In genomic region chr2:48948841-48949584, GRCm38 (mm10) we compare ENCODE assay signal across 8 mouse cellular contexts. TPM values are rescaled to one million over a fixed set of nuclear protein-coding genes. Genes with fewer than 3 reads are reported as not detected.
DNase-seq lines count a peak whose midpoint lies in the region; ATAC-seq and TF ChIP-seq lines count a peak whose summit lies in the region.

Mbd5 (plus strand) TSS chr2:48949508.

- TF ChIP-seq POLR2A in heart, adult 2 months (IDR thresholded peaks at IDR 0.05; ENCODE audit: insufficient read depth, low read depth, low read length): peak; percentile 90

- H3K27ac ChIP-seq in embryonic facial prominence, embryonic 14.5 days (replicated peaks; ENCODE audit: low read depth, low read length): peak within 1 kb of the TSS; percentile 94
- H3K27ac ChIP-seq in heart, adult 2 months: peak within 1 kb of the TSS; percentile 91
- H3K27ac ChIP-seq in limb, embryonic 13.5 days: peak within 1 kb of the TSS; percentile 97
- peak within 1 kb of the TSS; percentile 90 for H3K27ac ChIP-seq in midbrain, embryonic 16.5 days (ENCODE audit: low read length)

- TF ChIP-seq CTCF in heart, adult 2 months (IDR thresholded peaks at IDR 0.05): no peak

- no peaks in the 10 kb centered on the region for H3K36me3 ChIP-seq in embryonic facial prominence, embryonic 14.5 days (ENCODE audit: control insufficient read depth, insufficient read depth, low read length)
- peaks cover 4% of the 10 kb centered on the region; the same call in 1 of the 2 replicates for H3K36me3 ChIP-seq in heart, adult 2 months (ENCODE audit: control insufficient read depth, insufficient read depth, low read length)
- H3K36me3 ChIP-seq in limb, embryonic 13.5 days: no peaks in the 10 kb centered on the region
- no peaks in the 10 kb centered on the region for H3K36me3 ChIP-seq in midbrain, embryonic 16.5 days (ENCODE audit: control insufficient read depth, insufficient read depth, low read length)

- H3K4me3 ChIP-seq in embryonic facial prominence, embryonic 14.5 days (ENCODE audit: low read depth, low read length): peak within 1 kb of the TSS; percentile 92
- H3K4me3 ChIP-seq in heart, adult 2 months: peak within 1 kb of the TSS; percentile 97
- H3K4me3 ChIP-seq in limb, embryonic 13.5 days: peak within 1 kb of the TSS; percentile 90
- H3K4me3 ChIP-seq in midbrain, embryonic 16.5 days (ENCODE audit: low read depth, low read length): peak within 1 kb of the TSS; percentile 85

- intact Hi-C loops in heart, adult 2 months (cut with DNase I): loop anchor here (5.0 kb wide), 1 partner anchor 137 kb away; the partner anchor contains the start of gene Acvr2a

- peaks cover 2% of the 10 kb centered on the region for H3K79me2 ChIP-seq in heart, adult 2 months (replicated peaks; ENCODE audit: control insufficient read depth, insufficient read depth, low read length)

- ATAC-seq in embryonic facial prominence, embryonic 14.5 days (ENCODE audit: low read depth): peak; percentile 100
- peak; percentile 99 for ATAC-seq in limb, embryonic 13.5 days (ENCODE audit: low FRiP score, low read depth)
- ATAC-seq in midbrain, embryonic 16.5 days: peak; percentile 98

- peak; percentile 100 for DNase-seq in 3T3-L1 (ENCODE audit: low read depth, low spot score)
- DNase-seq in adrenal gland, postnatal 4 days (ENCODE audit: low spot score in 2 of 2): peak; percentile 96 to 98
- peak; percentile 100 for DNase-seq in embryonic facial prominence, embryonic 14.5 days (ENCODE audit: low spot score)
- peak; percentile 99 for DNase-seq in heart, adult 2 months
- peak; percentile 99 for DNase-seq in kidney, adult 8-10 months
- peak; percentile 98 to 100 for DNase-seq in spleen, postnatal 10 days (ENCODE audit: low spot score in 2 of 2)

- H3K4me2 ChIP-seq in embryonic facial prominence, embryonic 14.5 days (ENCODE audit: low read depth, low read length): peak within 1 kb of the TSS; percentile 74
- peak within 1 kb of the TSS; percentile 75 for H3K4me2 ChIP-seq in limb, embryonic 13.5 days (replicated peaks)
- peak within 1 kb of the TSS; percentile 79 for H3K4me2 ChIP-seq in midbrain, embryonic 16.5 days (ENCODE audit: low read length)

- peaks cover 12% of the 10 kb centered on the region for H3K4me1 ChIP-seq in embryonic facial prominence, embryonic 14.5 days (ENCODE audit: control insufficient read depth, insufficient read depth, low read length)
- no peaks in the 10 kb centered on the region; the same call in 1 of the 2 replicates for H3K4me1 ChIP-seq in heart, adult 2 months (ENCODE audit: control insufficient read depth, insufficient read depth, low read length)
- peaks cover 10% of the 10 kb centered on the region for H3K4me1 ChIP-seq in limb, embryonic 13.5 days
- H3K4me1 ChIP-seq in midbrain, embryonic 16.5 days (ENCODE audit: control insufficient read depth, insufficient read depth, low read length): peaks cover 21% of the 10 kb centered on the region

- peak within 1 kb of the TSS; percentile 92 for H3K9ac ChIP-seq in embryonic facial prominence, embryonic 14.5 days (ENCODE audit: low read depth, low read length)
- peak within 1 kb of the TSS; percentile 87 for H3K9ac ChIP-seq in heart, adult 2 months (ENCODE audit: low read depth, low read length)
- peak within 1 kb of the TSS; percentile 95 for H3K9ac ChIP-seq in limb, embryonic 13.5 days
- H3K9ac ChIP-seq in midbrain, embryonic 16.5 days (ENCODE audit: low read depth, low read length): peak within 1 kb of the TSS; percentile 96

- peak; percentile 45; the same call in 1 of the 2 replicates for TF ChIP-seq EP300 in heart, adult 2 months (IDR thresholded peaks at IDR 0.05; ENCODE audit: insufficient read depth, low read depth, low read length)

- no peaks in the 10 kb centered on the region for H3K9me3 ChIP-seq in embryonic facial prominence, embryonic 14.5 days (ENCODE audit: control insufficient read depth, low read length)
- H3K9me3 ChIP-seq in limb, embryonic 13.5 days: no peaks in the 10 kb centered on the region
- H3K9me3 ChIP-seq in midbrain, embryonic 16.5 days (replicated peaks; ENCODE audit: control insufficient read depth, low read length, poor library complexity, severe bottlenecking): no peaks in the 10 kb centered on the region

- no peaks in the 10 kb centered on the region for H3K27me3 ChIP-seq in embryonic facial prominence, embryonic 14.5 days (replicated peaks; ENCODE audit: control insufficient read depth, insufficient read depth, low read length)
- no peaks in the 10 kb centered on the region for H3K27me3 ChIP-seq in heart, adult 2 months (ENCODE audit: control insufficient read depth, insufficient read depth, low read length)
- H3K27me3 ChIP-seq in limb, embryonic 13.5 days: no peaks in the 10 kb centered on the region
- H3K27me3 ChIP-seq in midbrain, embryonic 16.5 days (ENCODE audit: control insufficient read depth, insufficient read depth, low read depth, low read length): no peaks in the 10 kb centered on the region

- WGBS in embryonic facial prominence, embryonic 14.5 days: 1% methylated on average over 27 of the region's 49 CpGs
- under 1% methylated on average over 49 of the region's 49 CpGs for WGBS in heart, adult 2 months
- under 1% methylated on average over 47 of the region's 49 CpGs for WGBS in limb, embryonic 13.5 days
- WGBS in midbrain, embryonic 16.5 days: under 1% methylated on average over 47 of the region's 49 CpGs

RNA-seq across cellular contexts. Expression of gene Mbd5, which starts in this region (rescaled TPM):
- 10 to 100 TPM; 59.8 to 60.9 TPM for total RNA-seq in adrenal gland, postnatal 4 days (2021)
- polyA plus RNA-seq in embryonic facial prominence, embryonic 14.5 days (2014; fragmentation: Nextera tagmentation; extraction: Ambion mirVana): 21.0 and 23.5 TPM in 2 replicates
- total RNA-seq in heart, adult 2 months (2021): 10 to 100 TPM; 29.1 to 35.3 TPM
- 6.0 and 11.3 TPM in 2 replicates for polyA plus RNA-seq in heart, adult 2 months (2012; rRNA removed)
- 27.7 and 30.9 TPM in 2 replicates for polyA plus RNA-seq in limb, embryonic 13.5 days (2015; fragmentation: Nextera tagmentation; extraction: Ambion mirVana)
- polyA plus RNA-seq in midbrain, embryonic 16.5 days (2015; fragmentation: Nextera tagmentation; extraction: Ambion mirVana): 32.4 and 37.7 TPM in 2 replicates

Comparison
In these comparisons a context has a peak if more than half of its experiments do, and no peak if none do; other contexts are left out.
1. Peak in every context shown above with its lines: DNase-seq, ATAC-seq, H3K4me3 ChIP-seq and H3K27ac ChIP-seq.